Mouse (Mus musculus): ENCODE results near the gene Tm4sf1. TPM values are rescaled to one million over a fixed set of nuclear protein-coding genes. Genes with fewer than 3 reads are reported as not detected.

The Tm4sf1 gene
- not detected in 4 replicates for total RNA-seq (2023; ENCODE audit: inconsistent age)

DNA sequence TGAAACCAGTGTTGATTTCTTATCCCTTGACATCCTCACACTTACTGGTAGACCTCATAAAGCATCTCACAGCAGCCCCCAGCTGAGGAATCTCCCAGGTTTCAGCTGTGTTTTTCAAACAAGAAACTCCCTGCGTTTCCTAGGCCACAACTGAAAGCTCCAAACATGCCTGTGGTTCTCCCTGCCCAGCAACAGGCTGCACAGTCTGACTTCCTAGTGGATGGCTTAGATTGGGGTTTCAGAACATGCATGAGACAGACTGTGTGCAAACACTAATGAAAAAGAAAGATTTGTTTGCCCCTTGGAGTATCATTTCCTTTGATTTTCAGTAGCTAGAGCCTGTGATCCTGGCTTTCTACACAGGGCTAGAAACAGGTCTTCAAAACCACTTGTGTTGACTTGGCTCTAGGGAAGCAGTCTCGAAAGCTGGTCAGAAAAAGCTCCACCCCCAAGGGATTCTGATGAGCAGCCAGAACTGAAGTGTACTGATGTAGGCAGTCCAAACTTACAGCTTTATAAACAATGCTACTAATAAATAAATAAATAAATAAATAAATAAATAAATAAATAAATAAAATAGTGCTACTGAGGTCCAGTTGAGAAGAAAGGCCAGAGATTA lies at the start of gene Tm4sf1:
Tm4sf1 (minus strand) TSS at position 68 of the 619 bp plus-strand sequence.

Other genes with a start within 250 kb of the Tm4sf1 start
- gene Tm4sf4, start 123.3 kb upstream of the Tm4sf1 start, total RNA-seq (2023; ENCODE audit: inconsistent age): not detected in 4 replicates